8 mouse cellular contexts compared by ENCODE assay signal in the genomic region with DNA sequence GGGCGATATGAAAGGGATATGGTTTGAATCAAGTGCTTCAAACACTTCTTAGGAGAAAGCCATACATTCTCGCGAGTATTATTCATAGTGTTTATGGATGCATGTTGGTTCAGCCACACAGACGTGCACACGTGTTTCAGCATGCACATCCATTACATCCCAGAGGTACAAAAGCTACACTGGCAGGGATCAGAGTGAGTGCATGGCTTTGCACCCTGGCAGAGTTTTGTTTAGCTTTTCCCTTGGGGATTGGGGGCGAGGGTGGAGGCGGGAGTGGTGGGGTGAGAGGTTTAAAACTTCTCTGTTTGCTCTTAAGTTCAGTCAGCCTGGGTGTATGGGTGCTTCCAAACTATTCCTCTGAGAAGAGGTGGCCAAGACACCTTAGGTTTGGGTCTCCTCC. TPM values are rescaled to one million over a fixed set of nuclear protein-coding genes. Genes with fewer than 3 reads are reported as not detected.
DNase-seq lines count a peak whose midpoint lies in the region; ATAC-seq and TF ChIP-seq lines count a peak whose summit lies in the region.

No protein-coding gene starts in this region.

- H3K27me3 ChIP-seq in lung, embryonic 14.5 days (ENCODE audit: insufficient read depth, low read length): peaks cover 13% of the 10 kb centered on the region
- H3K27me3 ChIP-seq in forebrain, embryonic 14.5 days (replicated peaks; ENCODE audit: control insufficient read depth, insufficient read depth, low read length): peaks cover 15% of the 10 kb centered on the region
- peaks cover 13% of the 10 kb centered on the region; the same call in 1 of the 2 replicates for H3K27me3 ChIP-seq in limb, embryonic 15.5 days

- no peak for ATAC-seq in lung, embryonic 14.5 days (ENCODE audit: insufficient read depth)
- no peak for ATAC-seq in forebrain, embryonic 14.5 days
- ATAC-seq in limb, embryonic 15.5 days (ENCODE audit: insufficient number of reproducible peaks, low FRiP score, low TSS enrichment, low read depth): no peak

- H3K9me3 ChIP-seq in lung, embryonic 14.5 days (ENCODE audit: low read depth, low read length): no peaks in the 10 kb centered on the region
- H3K9me3 ChIP-seq in forebrain, embryonic 14.5 days (replicated peaks; ENCODE audit: control insufficient read depth, low read length): no peaks in the 10 kb centered on the region
- H3K9me3 ChIP-seq in limb, embryonic 15.5 days: no peaks in the 10 kb centered on the region

- H3K36me3 ChIP-seq in lung, embryonic 14.5 days (ENCODE audit: insufficient read depth): no peaks in the 10 kb centered on the region
- H3K36me3 ChIP-seq in forebrain, embryonic 14.5 days (ENCODE audit: control insufficient read depth, insufficient read depth, low read length): no peaks in the 10 kb centered on the region
- no peaks in the 10 kb centered on the region for H3K36me3 ChIP-seq in limb, embryonic 15.5 days

- peak; percentile 18 for DNase-seq in lung, embryonic 14.5 days
- DNase-seq in lung, postnatal 14 days: no peak
- peak; percentile 7 for DNase-seq in forebrain, embryonic 14.5 days (ENCODE audit: low spot score)
- peak; percentile 40 for DNase-seq in retina, postnatal 1 day
- no peak for DNase-seq in gastrocnemius, postnatal 25 days
- DNase-seq in thymus, postnatal 25 days: no peak
- no peak for DNase-seq in cerebellum, postnatal 10 days

- TF ChIP-seq CTCF in lung, embryonic 14.5 days (IDR thresholded peaks at IDR 0.05; ENCODE audit: low read depth): no peak

- H3K4me3 ChIP-seq in lung, embryonic 14.5 days (ENCODE audit: low read depth, low read length): peak overlapping the region; percentile 70
- peak overlapping the region; percentile 60 for H3K4me3 ChIP-seq in forebrain, embryonic 14.5 days (ENCODE audit: low read depth, low read length)
- H3K4me3 ChIP-seq in limb, embryonic 15.5 days: peak overlapping the region; percentile 78

- H3K4me1 ChIP-seq in lung, embryonic 14.5 days (ENCODE audit: insufficient read depth): 0 out of 2 replicates have a peak, but pooled peaks cover 3% of the 10 kb centered on the region
- H3K4me1 ChIP-seq in forebrain, embryonic 14.5 days (ENCODE audit: control insufficient read depth, insufficient read depth, low read length): no peaks in the 10 kb centered on the region; the same call in 1 of the 2 replicates
- H3K4me1 ChIP-seq in limb, embryonic 15.5 days: peaks cover 16% of the 10 kb centered on the region

- 1% methylated on average over 7 of the region's 7 CpGs for WGBS in lung, embryonic 14.5 days
- under 1% methylated on average over 7 of the region's 7 CpGs for WGBS in forebrain, embryonic 14.5 days
- WGBS in limb, embryonic 15.5 days: under 1% methylated on average over 7 of the region's 7 CpGs

- H3K9ac ChIP-seq in lung, embryonic 14.5 days: peak overlapping the region; percentile 80
- H3K9ac ChIP-seq in forebrain, embryonic 14.5 days (ENCODE audit: low read length): peak overlapping the region; percentile 78; the same call in 1 of the 2 replicates
- H3K9ac ChIP-seq in limb, embryonic 15.5 days: no peak overlapping the region

- H3K27ac ChIP-seq in lung, embryonic 14.5 days (ENCODE audit: low read depth): no peak overlapping the region
- no peak overlapping the region for H3K27ac ChIP-seq in forebrain, embryonic 14.5 days (ENCODE audit: low read depth, low read length)
- H3K27ac ChIP-seq in limb, embryonic 15.5 days: no peak overlapping the region

- peak overlapping the region; percentile 91 for H3K4me2 ChIP-seq in lung, embryonic 14.5 days
- H3K4me2 ChIP-seq in forebrain, embryonic 14.5 days (ENCODE audit: low read length): peak overlapping the region; percentile 94
- H3K4me2 ChIP-seq in limb, embryonic 15.5 days: peak overlapping the region; percentile 97

RNA-seq across cellular contexts. Expression of gene Prkch, which starts 1.3 kb away (rescaled TPM):
- 16.2 and 18.0 TPM in 2 replicates for polyA plus RNA-seq in lung, embryonic 14.5 days (2014; fragmentation: Nextera tagmentation; extraction: Ambion mirVana)
- polyA plus RNA-seq in forebrain, embryonic 14.5 days (2014; fragmentation: Nextera tagmentation; extraction: Ambion mirVana): 4.7 and 6.7 TPM in 2 replicates
- polyA plus RNA-seq in limb, embryonic 15.5 days (2015; fragmentation: Nextera tagmentation; extraction: Ambion mirVana): 17.3 and 18.2 TPM in 2 replicates
- total RNA-seq in gastrocnemius, postnatal 25 days (2021): 1 to 10 TPM; 5.0 to 6.9 TPM

RNA-seq across cellular contexts. Expression of gene Tmem30b, which starts 39.7 kb away (rescaled TPM):
- 4.0 and 5.1 TPM in 2 replicates for polyA plus RNA-seq in lung, embryonic 14.5 days (2014; fragmentation: Nextera tagmentation; extraction: Ambion mirVana)
- polyA plus RNA-seq in forebrain, embryonic 14.5 days (2014; fragmentation: Nextera tagmentation; extraction: Ambion mirVana): 0.11 and 0.23 TPM in 2 replicates
- 16.8 and 19.1 TPM in 2 replicates for polyA plus RNA-seq in limb, embryonic 15.5 days (2015; fragmentation: Nextera tagmentation; extraction: Ambion mirVana)
- total RNA-seq in gastrocnemius, postnatal 25 days (2021): under 1 TPM; 0.21 to 0.46 TPM

Comparison
In these comparisons a context has a peak if more than half of its experiments do, and no peak if none do; other contexts are left out.
1. DNase-seq: peak in lung, embryonic 14.5 days (single experiment), forebrain, embryonic 14.5 days (single experiment) and retina, postnatal 1 day (single experiment); none in lung, postnatal 14 days (single experiment), gastrocnemius, postnatal 25 days (single experiment), thymus, postnatal 25 days (single experiment) and cerebellum, postnatal 10 days (0 of 2).
2. Peak in every context shown above with its lines, with median percentiles within 50 percentile points of each other: H3K4me2 ChIP-seq and H3K4me3 ChIP-seq.